Mouse (Mus musculus) stomach, postnatal 0 days (tissue): ENCODE results near the gene Esr1. TPM values are rescaled to one million over a fixed set of nuclear protein-coding genes. Genes with fewer than 3 reads are reported as not detected.
"Not testable (repeated sequence)": the region's sequence is repeated elsewhere in the genome, so short reads cannot be mapped to it uniquely, and the experiment has no call there.

ENCODE experiments used
- ATAC-seq: fragments of 200-750 bp; cut with Nextera tagmentation; 2 replicates; pipeline ENCODE4 v1.8.0; 2017; ENCODE audit not compliant: low FRiP score, low TSS enrichment
- DNase-seq: peaks from one replicate; pipeline ENCODE4 v3.0.0-alpha.2; 2016; ENCODE audit warnings: low spot score
- H3K27ac ChIP-seq: fragments of 300-500 bp; sonication (generic); replicated peaks from 2 replicates; pipeline ENCODE4 v1.5.1; 2014; ENCODE audit warnings: mild to moderate bottlenecking, control low read depth
- H3K27me3 ChIP-seq: fragments of 300-500 bp; sonication (generic); 2 replicates; pipeline ENCODE4 v1.6.1; 2014; ENCODE audit warnings: low read length; ENCODE audit not compliant: control insufficient read depth, insufficient read depth
- H3K36me3 ChIP-seq: fragments of 300-500 bp; sonication (generic); 2 replicates; pipeline ENCODE4 v1.6.1; 2014; ENCODE audit warnings: low read length, mixed read lengths; ENCODE audit not compliant: control insufficient read depth, insufficient read depth
- H3K4me1 ChIP-seq: fragments of 300-500 bp; sonication (generic); replicated peaks from 2 replicates; pipeline ENCODE4 v1.6.1; 2014; ENCODE audit warnings: antibody characterized with exemption; ENCODE audit not compliant: control insufficient read depth, insufficient read depth
- H3K4me2 ChIP-seq: fragments of 300-500 bp; sonication (generic); replicated peaks from 2 replicates; pipeline ENCODE4 v1.6.1; 2014; ENCODE audit warnings: low read depth, mild to moderate bottlenecking, control low read depth, moderate library complexity
- H3K4me3 ChIP-seq: fragments of 300-500 bp; sonication (generic); 2 replicates; pipeline ENCODE4 v1.5.1; 2014; ENCODE audit warnings: low read depth, low read length, control low read depth
- H3K9ac ChIP-seq: fragments of 300-500 bp; sonication (generic); 2 replicates; pipeline ENCODE4 v1.6.1; 2014; ENCODE audit warnings: mild to moderate bottlenecking, low read length, control low read depth, mixed read lengths
- H3K9me3 ChIP-seq: fragments of 300-500 bp; sonication (generic); 2 replicates; pipeline ENCODE4 v1.6.1; 2016; ENCODE audit warnings: low read length; ENCODE audit not compliant: control insufficient read depth
- CTCF ChIP-seq: IDR thresholded peaks from 2 replicates; pipeline ENCODE4 v1.5.1; 2016; ENCODE audit warnings: antibody characterized with exemption, low read depth, mild to moderate bottlenecking, moderate library complexity
- EP300 ChIP-seq: optimal IDR thresholded peaks from 2 replicates; pipeline ENCODE3; 2016; ENCODE audit warnings: antibody characterized with exemption
- WGBS: fragments of 180-500 bp; shearing (Covaris S2); extraction: QIAGEN DNeasy Blood & Tissue Kit; methylation state at CpG from one replicate; pipeline ENCODE4 v1.1.7; 2014; 5-methylcytosine and 5-hydroxymethylcytosine counted together
- polyA plus RNA-seq: library from polyadenylated mRNA; unstranded; fragments of >200 nt; fragmentation: Nextera tagmentation; extraction: Ambion mirVana; gene quantifications from 2 replicates; pipeline ENCODE4 v1.2.1, GENCODE M21; 2015

Gene Esr1
- polyA plus RNA-seq, 1 experiment from 2014 or later: 0.57 TPM

GRCm38 (mm10) chr10:4734942-4735341, 123.5 kb downstream of the Esr1 start:
- WGBS: 79% methylated on average over 2 of the region's 2 CpGs
- no peaks in the 10 kb centered on the region for H3K4me1 ChIP-seq
- no peaks in the 10 kb centered on the region for H3K36me3 ChIP-seq
- H3K9me3 ChIP-seq: no peaks in the 10 kb centered on the region
- no peak for ATAC-seq
- H3K9ac ChIP-seq: no peak overlapping the region
- H3K27ac ChIP-seq: no peak overlapping the region
- H3K4me3 ChIP-seq: no peak overlapping the region
- no peaks in the 10 kb centered on the region for H3K27me3 ChIP-seq
- DNase-seq: no peak
- no peak overlapping the region for H3K4me2 ChIP-seq
- no peak for TF ChIP-seq EP300
- no peak for TF ChIP-seq CTCF

DNA sequence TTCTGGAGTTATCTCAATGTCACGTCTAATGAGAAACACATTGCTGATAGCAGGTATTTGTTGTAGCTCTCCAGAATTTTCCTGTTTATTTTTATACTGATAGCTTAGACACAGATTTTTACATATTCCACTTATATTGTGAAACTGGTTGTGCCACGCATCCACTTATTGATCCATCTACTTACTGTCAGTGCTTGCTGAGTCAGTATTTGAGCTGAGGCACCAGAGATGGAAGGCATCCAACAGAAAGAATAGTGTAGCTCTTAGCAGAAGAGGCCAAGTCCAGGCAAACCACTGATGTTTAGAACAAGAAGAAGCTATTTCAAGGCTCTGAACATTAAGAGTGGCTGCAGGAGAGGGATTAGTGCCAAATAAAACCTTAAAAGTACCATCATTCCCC, 126.9 kb downstream of the Esr1 start:
- Histone ChIP-seq H3K27ac (no peak overlapping the region), H3K4me1 (no peaks in the 10 kb centered on the region), H3K27me3 (no peaks in the 10 kb centered on the region), H3K4me3 (no peak overlapping the region), H3K4me2 (no peak overlapping the region), H3K36me3 (no peaks in the 10 kb centered on the region), H3K9me3 (no peaks in the 10 kb centered on the region), H3K9ac (no peak overlapping the region)
- TF ChIP-seq EP300: no peak
- TF ChIP-seq CTCF: no peak
- DNase-seq: no peak
- no peak for ATAC-seq
- WGBS: 82% methylated on average over 2 of the region's 2 CpGs

DNA sequence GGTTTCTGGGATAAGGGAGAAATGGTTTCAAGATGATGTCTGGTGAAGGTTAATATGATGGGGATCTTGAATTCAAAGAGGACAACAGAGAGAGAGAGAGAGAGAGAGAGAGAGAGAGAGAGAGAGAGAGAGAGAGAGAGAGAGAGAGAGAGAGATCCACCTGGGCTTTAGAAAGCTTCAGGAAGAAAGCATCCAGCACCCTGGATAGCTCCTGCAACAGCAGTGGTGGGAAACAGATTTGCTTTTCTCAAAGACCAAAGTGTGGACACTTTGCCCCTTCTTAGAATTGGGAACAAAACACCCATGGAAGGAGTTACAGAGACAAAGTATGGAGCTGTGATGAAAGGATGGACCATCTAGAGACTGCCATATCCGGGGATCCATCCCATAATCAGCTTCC, 139.7 kb downstream of the Esr1 start:
- ATAC-seq, H3K36me3 ChIP-seq, H3K9ac ChIP-seq, H3K9me3 ChIP-seq, H3K4me3 ChIP-seq, H3K27ac ChIP-seq, H3K27me3 ChIP-seq, H3K4me1 ChIP-seq, DNase-seq, H3K4me2 ChIP-seq: not testable (repeated sequence)
- 29% methylated on average over 1 of the region's 1 CpGs for WGBS

- Histone ChIP-seq H3K4me1 (no peaks in the 10 kb centered on the region), H3K9ac (no peak overlapping the region), H3K36me3 (no peaks in the 10 kb centered on the region), H3K4me3 (no peak overlapping the region), H3K4me2 (no peak overlapping the region), H3K27me3 (no peaks in the 10 kb centered on the region), H3K27ac (no peak overlapping the region), H3K9me3 (no peaks in the 10 kb centered on the region)
- 87% methylated on average over 4 of the region's 4 CpGs for WGBS
- TF ChIP-seq EP300: no peak
- TF ChIP-seq CTCF: no peak
- DNase-seq (no peak), ATAC-seq (no peak)
These were observed 141.6 kb downstream of the Esr1 start for GRCm38 (mm10) chr10:4752977-4753376.

DNA sequence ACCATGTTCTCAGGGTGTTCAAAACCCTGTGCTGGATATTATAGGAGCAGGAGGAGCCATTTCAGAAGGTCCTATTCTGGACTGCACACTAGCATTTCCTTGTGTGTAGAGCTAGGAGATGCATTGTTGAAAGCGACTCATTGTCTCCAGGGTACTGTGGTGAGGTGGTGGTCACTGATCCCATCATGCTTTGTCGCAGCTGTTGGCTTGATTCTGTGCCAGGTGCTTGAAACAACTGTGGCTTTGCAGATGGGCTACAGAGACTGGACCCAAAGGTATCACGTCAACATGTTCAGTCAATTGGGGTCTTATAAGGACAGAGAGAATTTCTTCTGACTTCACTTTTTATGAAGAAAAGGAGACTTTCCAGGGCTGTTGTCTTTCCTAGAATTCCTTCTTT, 164.1 kb downstream of the Esr1 start:
- TF ChIP-seq CTCF (no peak), EP300 (no peak)
- DNase-seq (no peak), ATAC-seq (no peak)
- no peak overlapping the region for H3K9ac ChIP-seq
- H3K4me2 ChIP-seq: no peak overlapping the region
- H3K4me1 ChIP-seq: no peaks in the 10 kb centered on the region
- no peak overlapping the region for H3K4me3 ChIP-seq
- no peaks in the 10 kb centered on the region for H3K9me3 ChIP-seq
- no peaks in the 10 kb centered on the region for H3K36me3 ChIP-seq
- no peak overlapping the region for H3K27ac ChIP-seq
- WGBS: 72% methylated on average over 3 of the region's 3 CpGs
- H3K27me3 ChIP-seq: no peaks in the 10 kb centered on the region

GRCm38 (mm10) chr10:4776007-4776713, 164.8 kb downstream of the Esr1 start:
- ATAC-seq (no peak), DNase-seq (no peak)
- H3K9me3 ChIP-seq: no peaks in the 10 kb centered on the region
- 50% methylated on average over 6 of the region's 6 CpGs for WGBS
- no peaks in the 10 kb centered on the region for H3K4me1 ChIP-seq
- no peak overlapping the region for H3K4me3 ChIP-seq
- no peaks in the 10 kb centered on the region for H3K27me3 ChIP-seq
- TF ChIP-seq CTCF (no peak), EP300 (no peak)
- H3K4me2 ChIP-seq: no peak overlapping the region
- no peak overlapping the region for H3K9ac ChIP-seq
- H3K27ac ChIP-seq: no peak overlapping the region
- no peaks in the 10 kb centered on the region for H3K36me3 ChIP-seq
